Mouse (Mus musculus): Measurements from ENCODE around the gene 2210010C04Rik.

The 2210010C04Rik gene

GRCm38 (mm10) chr6:41035409-41035808 lies at the start of gene 2210010C04Rik:
Gene 2210010C04Rik (minus strand): TSS chr6:41035509.
- no peak for DNase-seq (ENCODE audit: low spot score in 2 of 2)

DNA sequence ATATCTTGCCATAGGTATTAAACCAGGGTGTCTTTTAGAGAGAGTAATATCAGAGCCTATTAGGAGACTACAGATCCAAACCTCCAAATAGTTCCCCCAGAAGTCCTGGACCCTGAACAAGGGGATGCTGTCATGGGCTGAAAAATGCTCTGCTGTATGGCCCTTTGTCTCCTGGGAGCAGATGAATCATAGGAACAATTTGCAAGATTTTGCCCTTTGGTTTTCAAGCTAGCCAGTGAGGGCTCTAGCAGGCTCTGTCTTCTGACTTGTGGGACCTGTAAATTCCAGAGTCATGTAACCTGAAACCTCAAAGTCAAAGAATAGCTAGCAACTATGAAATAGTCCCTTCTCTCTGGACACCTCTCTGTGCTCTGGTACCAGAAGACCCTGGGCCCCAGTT lies 44.8 kb upstream of the 2210010C04Rik start:
- DNase-seq (ENCODE audit: low spot score in 2 of 2): no peak

DNA sequence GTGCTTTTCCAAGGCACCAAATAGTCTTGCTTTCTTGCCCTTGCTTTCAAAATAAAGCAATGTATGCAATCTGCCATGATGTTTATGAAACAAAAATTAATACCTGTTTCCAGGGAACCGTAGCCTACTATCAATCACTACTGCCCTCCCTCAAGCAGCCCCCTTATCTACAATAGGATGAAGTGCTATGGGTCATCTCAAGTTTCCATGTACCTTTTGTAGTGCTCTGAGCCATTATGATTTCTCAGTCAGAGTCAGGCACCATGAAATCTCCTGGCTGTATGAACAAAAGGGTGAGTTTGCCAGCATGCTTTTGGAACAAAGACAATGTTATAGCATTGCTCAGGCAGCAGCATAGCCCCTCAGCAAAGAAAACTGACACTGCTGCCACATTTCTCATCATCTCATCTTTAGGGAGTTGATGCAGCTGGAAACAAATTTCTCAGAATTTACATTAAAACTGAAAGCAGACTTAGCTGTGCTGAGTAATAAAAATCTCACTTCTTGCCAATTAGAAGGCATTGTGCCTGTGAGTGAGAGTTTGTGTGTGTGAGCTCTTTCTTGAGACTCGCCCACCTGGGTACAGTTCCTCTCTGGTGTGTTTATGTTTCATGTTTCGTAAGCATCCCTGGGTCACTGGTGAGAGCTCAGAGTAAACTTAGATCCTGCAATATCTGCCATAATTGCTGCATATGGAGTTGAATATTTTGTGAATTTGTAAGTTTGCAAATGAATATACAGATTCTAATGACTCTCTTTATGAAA lies 43.4 kb upstream of the 2210010C04Rik start:
- no peak for DNase-seq (ENCODE audit: low spot score in 2 of 2)

GRCm38 (mm10) chr6:41075753-41076152 lies 40.4 kb upstream of the 2210010C04Rik start:
- no peak for DNase-seq (ENCODE audit: low spot score in 2 of 2)

DNA sequence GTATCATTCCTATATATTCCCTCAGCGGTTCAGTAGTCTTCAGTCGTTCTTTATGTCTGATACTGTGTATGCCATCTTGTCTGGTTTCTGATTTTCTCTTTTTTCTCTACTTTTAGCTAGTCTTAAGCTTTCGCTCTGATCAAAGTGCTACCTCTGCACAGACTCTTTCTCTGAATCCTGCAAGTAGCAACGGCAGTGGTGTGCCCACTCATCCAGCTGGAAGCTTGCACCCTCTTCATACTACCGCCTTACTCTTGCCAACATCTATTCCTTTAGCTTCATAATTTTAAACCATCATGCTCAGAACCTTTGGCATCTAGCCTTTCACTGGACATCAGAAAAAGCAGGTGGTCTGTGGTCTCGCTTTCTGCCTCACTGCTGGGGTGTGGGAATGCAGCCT lies 28.0 kb upstream of the 2210010C04Rik start:
- no peak for DNase-seq (ENCODE audit: low spot score in 2 of 2)

DNA sequence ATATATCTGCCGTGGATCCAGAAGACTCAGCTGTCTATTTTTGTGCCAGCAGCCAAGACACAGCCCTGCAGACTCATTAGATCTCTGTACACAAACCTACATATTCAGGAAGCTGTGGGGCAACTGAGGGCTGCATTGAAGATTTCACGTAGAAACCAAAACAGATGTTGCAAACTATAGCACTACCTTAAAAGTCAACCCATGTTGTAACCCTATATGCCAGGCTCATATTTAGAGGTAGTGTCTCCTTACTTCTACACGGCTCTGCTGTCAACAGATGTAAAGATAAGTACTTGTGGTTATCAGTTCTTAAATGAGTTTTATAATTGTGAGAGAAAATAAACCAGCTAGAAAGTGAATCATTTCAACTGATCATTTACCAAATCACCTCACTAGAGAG lies 27.4 kb upstream of the 2210010C04Rik start:
- no peak for DNase-seq (ENCODE audit: low spot score in 2 of 2)

GRCm38 (mm10) chr6:41062081-41062480 lies 26.8 kb upstream of the 2210010C04Rik start:
- DNase-seq (ENCODE audit: low spot score in 2 of 2): no peak

DNA sequence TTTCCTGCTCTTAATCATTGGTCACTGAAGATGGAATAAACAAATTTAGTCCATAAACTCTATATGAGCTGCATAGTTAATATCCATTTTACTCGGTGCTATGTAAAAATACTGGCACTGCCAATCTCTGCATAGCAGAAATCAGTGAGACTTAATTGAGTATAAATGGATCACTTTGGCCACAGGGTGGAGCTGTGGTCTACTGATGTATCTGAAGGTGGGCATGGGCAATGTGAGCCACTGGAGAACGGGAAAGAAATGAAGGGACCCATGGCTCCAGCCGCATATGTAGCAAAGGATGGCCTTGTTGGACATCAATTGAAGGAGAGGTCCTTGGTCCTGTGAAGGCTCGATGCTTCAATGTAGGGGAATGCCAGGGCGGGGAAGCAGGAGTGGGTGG lies 25.8 kb upstream of the 2210010C04Rik start:
- DNase-seq (ENCODE audit: low spot score in 2 of 2): peak; percentile 38 to 64

DNA sequence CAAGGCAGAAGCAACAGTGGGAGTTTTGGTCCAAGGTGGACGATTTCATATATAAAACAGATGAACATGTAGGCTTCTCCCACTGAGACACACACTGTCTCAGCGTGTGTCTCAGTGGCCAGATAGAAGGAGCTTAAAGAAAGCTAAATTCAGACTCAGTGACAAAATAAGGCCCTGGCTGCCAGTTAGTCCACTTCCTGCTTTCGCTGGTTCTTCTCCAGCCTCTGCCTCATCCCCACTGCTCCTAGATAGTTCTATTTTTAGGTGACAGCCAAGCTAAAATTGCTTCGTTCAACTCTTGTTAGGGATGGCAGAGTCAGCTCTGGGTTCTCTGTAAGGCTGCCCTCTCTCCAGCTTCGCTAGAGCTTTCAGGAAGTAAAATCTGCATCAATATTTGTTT lies 22.3 kb upstream of the 2210010C04Rik start:
- DNase-seq (ENCODE audit: low spot score in 2 of 2): no peak

- DNase-seq (ENCODE audit: low spot score in 2 of 2): peak; percentile 38 to 75
Measured at GRCm38 (mm10) chr6:41055581-41055980, 20.3 kb upstream of the 2210010C04Rik start.

GRCm38 (mm10) chr6:41054379-41054778 lies 19.1 kb upstream of the 2210010C04Rik start:
- no peak for DNase-seq (ENCODE audit: low spot score in 2 of 2)

GRCm38 (mm10) chr6:41051824-41052223 lies 16.5 kb upstream of the 2210010C04Rik start:
- DNase-seq (ENCODE audit: low spot score in 2 of 2): no peak

GRCm38 (mm10) chr6:41048602-41049001 lies 13.3 kb upstream of the 2210010C04Rik start:
- no peak for DNase-seq (ENCODE audit: low spot score in 2 of 2)

GRCm38 (mm10) chr6:41047961-41048360 lies 12.7 kb upstream of the 2210010C04Rik start:
- DNase-seq (ENCODE audit: low spot score in 2 of 2): no peak

- DNase-seq (ENCODE audit: low spot score in 2 of 2): no peak
Measured at GRCm38 (mm10) chr6:41047202-41047601, 11.9 kb upstream of the 2210010C04Rik start.

DNA sequence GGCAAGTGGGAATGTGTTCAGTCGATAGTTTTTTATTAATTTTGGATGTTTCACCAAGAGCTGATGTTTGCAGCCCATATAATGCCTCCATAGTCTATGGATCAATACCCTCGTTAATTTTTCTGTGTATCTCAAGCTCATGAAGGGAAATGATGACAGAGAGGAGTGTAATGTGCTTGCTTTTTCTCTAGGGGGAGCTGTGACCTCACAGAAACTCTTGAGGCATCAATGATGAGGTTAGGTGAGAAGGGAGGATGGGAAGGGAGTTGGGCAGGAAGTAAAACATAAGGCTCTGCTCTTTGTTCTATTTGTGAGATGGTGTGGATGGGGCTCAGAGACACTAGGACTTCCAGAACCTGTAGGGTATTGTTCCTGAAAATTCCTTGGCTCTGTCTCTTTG lies 11.2 kb upstream of the 2210010C04Rik start:
- DNase-seq (ENCODE audit: low spot score in 2 of 2): peak; percentile 34 to 50

DNA sequence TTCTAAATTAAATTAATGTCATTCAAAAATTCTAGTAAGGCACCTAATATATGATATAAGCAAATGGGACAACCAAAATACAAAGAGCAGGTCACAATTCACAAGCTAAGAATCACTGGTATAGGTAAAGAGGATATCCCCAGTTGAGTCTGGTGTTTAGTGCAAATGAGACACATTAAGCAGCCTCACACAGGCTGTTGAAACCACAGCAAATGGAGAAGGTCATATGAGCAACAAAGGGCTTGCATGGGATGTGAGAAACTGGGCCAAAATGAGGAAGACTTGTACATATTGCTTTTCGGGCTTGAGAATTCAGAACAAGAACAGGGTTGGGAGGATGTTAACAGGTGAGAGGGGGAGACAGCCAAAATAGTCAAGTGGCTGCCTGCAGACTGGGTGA lies 9.4 kb upstream of the 2210010C04Rik start:
- no peak for DNase-seq (ENCODE audit: low spot score in 2 of 2)

- no peak for DNase-seq (ENCODE audit: low spot score in 2 of 2)
Measured at GRCm38 (mm10) chr6:41044314-41044713, 9.0 kb upstream of the 2210010C04Rik start.

DNA sequence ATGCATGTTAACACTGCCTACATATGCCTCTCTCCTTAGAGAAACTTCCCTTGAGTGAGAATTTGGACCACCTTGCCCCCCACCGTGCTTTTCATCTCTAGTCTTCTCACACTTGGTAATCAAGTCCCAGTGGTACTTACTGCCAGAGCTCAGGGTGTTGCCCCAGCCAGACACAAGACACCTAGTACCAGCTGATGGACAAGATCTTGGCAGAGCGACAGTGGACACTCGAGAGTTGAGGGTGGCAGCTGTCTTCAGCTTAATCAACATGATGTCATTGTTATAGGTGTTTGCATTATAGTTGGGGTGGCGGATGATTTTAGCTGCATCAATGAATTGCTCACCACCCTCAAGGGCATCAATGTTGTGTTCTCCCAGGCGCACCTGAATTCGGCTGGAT lies 2.5 kb downstream of the 2210010C04Rik start:
- no peak for DNase-seq (ENCODE audit: low spot score in 2 of 2)

- no peak for DNase-seq (ENCODE audit: low spot score in 2 of 2)
Measured at GRCm38 (mm10) chr6:41032231-41032630, 3.1 kb downstream of the 2210010C04Rik start.

DNA sequence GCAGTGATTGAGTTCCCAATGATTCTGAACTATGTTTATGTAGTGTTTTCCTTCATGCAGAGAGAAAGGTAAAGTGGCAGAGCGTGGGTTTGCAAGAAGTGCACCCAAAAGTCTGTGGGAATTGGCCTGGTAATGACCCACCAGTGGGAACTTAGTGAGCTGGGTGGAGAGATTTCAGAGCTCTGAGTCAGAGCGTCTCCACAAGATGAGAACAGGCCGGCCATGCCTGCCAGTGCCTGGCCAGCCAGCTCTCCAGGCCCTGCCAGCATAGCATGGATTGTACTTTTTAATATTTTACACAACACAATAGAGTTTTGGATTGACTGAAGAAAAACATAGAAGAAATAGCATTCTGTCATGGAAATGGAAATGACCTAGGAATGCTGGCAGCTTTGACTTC lies 4.5 kb downstream of the 2210010C04Rik start:
- DNase-seq (ENCODE audit: low spot score in 2 of 2): no peak

- DNase-seq (ENCODE audit: low spot score in 2 of 2): no peak
Measured at GRCm38 (mm10) chr6:41027053-41027452, 8.3 kb downstream of the 2210010C04Rik start.

DNA sequence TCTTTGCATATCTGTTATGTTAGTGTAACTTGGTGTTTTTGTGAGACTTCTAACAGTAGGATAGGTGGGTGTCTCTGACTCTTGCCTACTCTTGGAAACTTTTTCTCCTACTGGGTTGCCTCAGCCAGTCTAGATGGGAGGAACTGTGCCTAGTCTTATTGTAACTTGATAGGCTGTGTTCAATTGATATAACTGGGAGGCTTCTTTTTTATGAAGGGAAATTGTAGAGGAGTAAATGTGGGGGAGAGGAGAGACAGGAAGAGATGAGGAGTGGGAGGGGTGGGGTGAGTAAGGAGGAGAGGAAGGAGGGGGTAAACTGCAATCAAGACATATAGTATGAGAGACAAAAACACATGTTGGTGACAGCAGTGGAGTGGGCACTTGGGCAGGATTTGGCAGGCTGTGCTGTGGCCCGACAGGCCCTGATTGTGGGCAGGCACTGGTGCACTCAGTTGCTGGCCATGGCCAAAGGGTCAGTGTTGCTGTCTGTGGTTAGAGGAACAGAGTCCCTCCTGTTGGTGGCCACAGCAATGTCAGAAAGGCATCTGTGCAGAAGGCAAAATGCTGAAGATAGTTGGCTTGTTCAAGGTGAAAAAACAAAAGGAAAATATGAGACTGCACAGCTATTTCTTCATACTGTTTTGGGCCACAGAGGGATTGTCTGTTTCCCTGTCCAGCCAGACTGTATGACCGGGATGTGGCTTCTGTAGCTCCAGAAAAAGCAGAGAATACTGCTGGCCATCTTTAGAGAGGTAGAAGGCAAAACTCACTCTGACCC lies 9.2 kb downstream of the 2210010C04Rik start:
- no peak for DNase-seq (ENCODE audit: low spot score in 2 of 2)
